Mouse (Mus musculus) intestine, embryonic 15.5 days (tissue): ENCODE results near the gene Msmo1. TPM values are rescaled to one million over a fixed set of nuclear protein-coding genes. Genes with fewer than 3 reads are reported as not detected.

Experiments used
- ATAC-seq: fragments of 200-750 bp; cut with Nextera tagmentation; 2 replicates; pipeline ENCODE4 v1.8.0; 2017; ENCODE audit warnings: moderate TSS enrichment, moderate library complexity
- H3K27ac ChIP-seq: fragments of 300-500 bp; sonication (generic); 2 replicates; pipeline ENCODE4 v1.5.1; 2015; ENCODE audit warnings: mild to moderate bottlenecking, inconsistent platforms
- H3K27me3 ChIP-seq: fragments of 300-500 bp; sonication (generic); replicated peaks from 2 replicates; pipeline ENCODE4 v1.6.1; 2015; ENCODE audit warnings: inconsistent platforms
- H3K36me3 ChIP-seq: fragments of 300-500 bp; sonication (generic); 2 replicates; pipeline ENCODE4 v1.6.1; 2015; ENCODE audit warnings: inconsistent platforms
- H3K4me1 ChIP-seq: fragments of 300-500 bp; sonication (generic); replicated peaks from 2 replicates; pipeline ENCODE4 v1.6.1; 2015; ENCODE audit warnings: inconsistent platforms
- H3K4me2 ChIP-seq: fragments of 300-500 bp; sonication (generic); replicated peaks from 2 replicates; pipeline ENCODE4 v1.6.1; 2015; ENCODE audit warnings: mild to moderate bottlenecking, inconsistent platforms
- H3K4me3 ChIP-seq: fragments of 300-500 bp; sonication (generic); replicated peaks from 2 replicates; pipeline ENCODE4 v1.5.1; 2015; ENCODE audit warnings: inconsistent platforms
- H3K9ac ChIP-seq: fragments of 300-500 bp; sonication (generic); 2 replicates; pipeline ENCODE4 v1.6.1; 2015; ENCODE audit warnings: inconsistent platforms
- H3K9me3 ChIP-seq: fragments of 300-500 bp; sonication (generic); 2 replicates; pipeline ENCODE4 v1.6.1; 2016; ENCODE audit warnings: inconsistent platforms
- WGBS: fragments of 180-500 bp; shearing (Covaris S2); methylation state at CpG from one replicate; pipeline ENCODE4 v1.1.7; 2015; 5-methylcytosine and 5-hydroxymethylcytosine counted together
- polyA plus RNA-seq: library from polyadenylated mRNA; unstranded; fragments of >200 nt; fragmentation: Nextera tagmentation; extraction: Ambion mirVana; gene quantifications from 2 replicates; pipeline ENCODE4 v1.2.1, GENCODE M21; 2015

Msmo1 gene
- polyA plus RNA-seq, result 193 and 213 TPM in 2 replicates

- Histone ChIP-seq H3K9ac (peak within 1 kb of the TSS; percentile 49), H3K27ac (peak within 1 kb of the TSS; percentile 53; the same call in 1 of the 2 replicates), H3K27me3 (no peaks in the 10 kb centered on the region), H3K36me3 (no peaks in the 10 kb centered on the region; the same call in 1 of the 2 replicates), H3K4me3 (peak within 1 kb of the TSS; percentile 50), H3K4me2 (peak within 1 kb of the TSS; percentile 59), H3K4me1 (peaks cover 7% of the 10 kb centered on the region; the same call in 1 of the 2 replicates), H3K9me3 (no peaks in the 10 kb centered on the region)
- under 1% methylated on average over 60 of the region's 60 CpGs for WGBS
- ATAC-seq, result peak; percentile 99
Observed at GRCm38 (mm10) chr8:64733271-64733943, at the start of gene Msmo1. TSS of gene Msmo1 (minus strand) at chr8:64733792.

- WGBS, result 79% methylated on average over 6 of the region's 6 CpGs
- no peaks in the 10 kb centered on the region for H3K4me1 ChIP-seq
- no peak overlapping the region for H3K9ac ChIP-seq
- H3K27me3 ChIP-seq, result no peaks in the 10 kb centered on the region
- H3K9me3 ChIP-seq, result no peaks in the 10 kb centered on the region
- H3K4me3 ChIP-seq, result no peak overlapping the region
- ATAC-seq, result no peak
- no peak overlapping the region for H3K27ac ChIP-seq
- no peak overlapping the region for H3K4me2 ChIP-seq
- H3K36me3 ChIP-seq, result no peaks in the 10 kb centered on the region
Observed at GRCm38 (mm10) chr8:64781947-64782346, 48.4 kb upstream of the Msmo1 start.

GRCm38 (mm10) chr8:64777925-64778324 lies 44.3 kb upstream of the Msmo1 start:
- WGBS, result 63% methylated on average over 9 of the region's 9 CpGs
- H3K4me2 ChIP-seq, result no peak overlapping the region
- no peaks in the 10 kb centered on the region for H3K4me1 ChIP-seq
- peak; percentile 65 for ATAC-seq
- H3K4me3 ChIP-seq, result no peak overlapping the region
- H3K27me3 ChIP-seq, result no peaks in the 10 kb centered on the region
- no peak overlapping the region for H3K27ac ChIP-seq
- no peaks in the 10 kb centered on the region for H3K36me3 ChIP-seq
- H3K9me3 ChIP-seq, result no peaks in the 10 kb centered on the region
- H3K9ac ChIP-seq, result no peak overlapping the region

- H3K4me3 ChIP-seq, result no peak overlapping the region
- H3K9ac ChIP-seq, result no peak overlapping the region
- H3K27ac ChIP-seq, result no peak overlapping the region
- no peak for ATAC-seq
- no peaks in the 10 kb centered on the region for H3K4me1 ChIP-seq
- H3K4me2 ChIP-seq, result no peak overlapping the region
- no peaks in the 10 kb centered on the region for H3K27me3 ChIP-seq
- no peaks in the 10 kb centered on the region for H3K36me3 ChIP-seq
- WGBS, result 89% methylated on average over 6 of the region's 6 CpGs
- H3K9me3 ChIP-seq, result no peaks in the 10 kb centered on the region
Observed at GRCm38 (mm10) chr8:64774136-64774535, 40.5 kb upstream of the Msmo1 start.

DNA sequence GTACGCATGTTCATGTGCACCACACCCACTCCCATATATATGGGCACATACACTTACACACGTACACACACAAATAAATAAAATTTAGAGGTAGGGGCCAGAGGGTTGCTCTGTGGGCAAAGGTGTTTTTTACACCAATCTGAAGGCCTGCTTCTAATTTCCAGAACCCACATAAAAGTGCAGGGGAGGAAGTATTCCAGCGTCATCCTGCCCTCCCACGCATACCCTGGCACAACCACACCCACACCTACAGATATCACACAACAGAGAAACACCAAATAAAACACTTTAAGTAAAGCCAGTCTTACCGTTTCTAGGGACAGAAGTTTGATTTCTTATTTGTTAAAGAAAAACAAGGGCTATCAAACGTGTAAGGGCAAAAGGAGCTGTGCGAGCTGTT lies 37.2 kb upstream of the Msmo1 start:
- Histone ChIP-seq H3K4me2 (no peak overlapping the region), H3K36me3 (no peaks in the 10 kb centered on the region), H3K9me3 (no peaks in the 10 kb centered on the region), H3K9ac (no peak overlapping the region), H3K27ac (no peak overlapping the region), H3K4me1 (no peaks in the 10 kb centered on the region), H3K4me3 (no peak overlapping the region), H3K27me3 (no peaks in the 10 kb centered on the region)
- WGBS, result 85% methylated on average over 7 of the region's 7 CpGs
- ATAC-seq, result no peak

DNA sequence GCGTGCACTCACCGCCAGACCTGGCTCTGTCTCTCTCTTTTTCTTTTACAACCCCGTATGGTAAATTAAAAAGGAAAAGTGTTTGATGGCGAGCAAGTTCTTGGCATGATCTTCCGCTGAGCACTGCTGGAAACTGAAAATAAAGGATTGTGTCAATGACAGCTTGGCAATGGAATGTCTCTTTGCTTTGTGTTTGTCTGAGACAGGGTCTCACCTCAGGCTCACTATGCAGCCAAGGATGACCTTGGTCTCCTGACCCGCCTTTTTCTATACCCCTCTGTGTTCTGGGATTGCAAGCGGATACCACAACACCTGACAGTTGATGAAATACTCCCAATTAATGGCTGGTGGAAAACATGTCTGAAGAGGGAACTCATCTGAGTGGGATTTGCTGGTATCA lies 36.0 kb upstream of the Msmo1 start:
- Histone ChIP-seq H3K27ac (no peak overlapping the region), H3K4me1 (no peaks in the 10 kb centered on the region), H3K4me3 (no peak overlapping the region), H3K27me3 (no peaks in the 10 kb centered on the region), H3K36me3 (no peaks in the 10 kb centered on the region), H3K9ac (no peak overlapping the region), H3K4me2 (no peak overlapping the region), H3K9me3 (no peaks in the 10 kb centered on the region)
- no peak for ATAC-seq
- 77% methylated on average over 7 of the region's 7 CpGs for WGBS

DNA sequence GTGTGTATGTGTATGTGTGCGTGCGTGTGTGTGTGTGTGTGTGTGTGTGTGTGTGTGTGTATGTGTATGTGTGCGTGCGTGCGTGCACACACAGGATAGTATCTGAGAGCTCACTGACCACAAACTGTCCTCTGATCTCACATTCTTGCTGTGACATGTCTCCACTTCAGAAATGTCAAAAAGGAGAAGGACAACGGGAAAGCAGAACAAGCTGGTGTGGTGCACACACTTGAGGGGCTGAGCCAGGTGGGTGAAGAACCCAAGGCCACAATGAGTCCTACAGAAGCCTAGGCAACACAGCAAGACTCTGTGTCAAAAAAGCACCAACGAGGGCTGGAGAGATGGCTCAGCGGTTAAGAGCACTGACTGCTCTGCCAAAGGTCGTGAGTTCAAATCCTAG lies 35.1 kb upstream of the Msmo1 start:
- H3K9ac ChIP-seq, result no peak overlapping the region
- no peaks in the 10 kb centered on the region for H3K9me3 ChIP-seq
- WGBS, result 80% methylated on average over 7 of the region's 9 CpGs
- no peak overlapping the region for H3K4me2 ChIP-seq
- no peak overlapping the region for H3K4me3 ChIP-seq
- no peak for ATAC-seq
- H3K36me3 ChIP-seq, result no peaks in the 10 kb centered on the region
- no peak overlapping the region for H3K27ac ChIP-seq
- no peaks in the 10 kb centered on the region for H3K27me3 ChIP-seq
- H3K4me1 ChIP-seq, result no peaks in the 10 kb centered on the region

- H3K36me3 ChIP-seq, result no peaks in the 10 kb centered on the region
- H3K27me3 ChIP-seq, result no peaks in the 10 kb centered on the region
- H3K9me3 ChIP-seq, result no peaks in the 10 kb centered on the region
- 95% methylated on average over 9 of the region's 9 CpGs for WGBS
- no peak overlapping the region for H3K4me2 ChIP-seq
- no peak overlapping the region for H3K27ac ChIP-seq
- H3K9ac ChIP-seq, result no peak overlapping the region
- no peak overlapping the region for H3K4me3 ChIP-seq
- no peak for ATAC-seq
- H3K4me1 ChIP-seq, result no peaks in the 10 kb centered on the region
Observed at GRCm38 (mm10) chr8:64767047-64767446, 33.5 kb upstream of the Msmo1 start.

DNA sequence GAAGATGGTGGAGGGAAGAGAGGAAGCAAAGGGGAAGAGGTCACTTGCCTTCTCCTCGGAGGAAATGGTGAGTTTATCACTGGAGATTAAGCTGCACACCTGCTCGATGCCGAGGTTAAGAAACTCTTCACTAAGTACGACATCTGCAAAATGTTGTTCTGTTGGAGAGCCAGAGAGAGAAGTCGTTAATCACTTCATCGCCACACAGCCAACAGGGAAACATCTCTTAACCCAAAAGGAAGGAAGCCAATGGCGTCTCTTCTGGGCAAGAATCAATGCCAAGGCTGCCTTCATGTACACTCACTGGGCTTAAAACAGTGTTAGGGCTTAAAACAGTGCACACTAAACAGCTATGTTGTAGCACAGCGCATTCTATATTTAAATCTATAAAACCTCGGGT lies 30.5 kb upstream of the Msmo1 start:
- Histone ChIP-seq H3K4me2 (no peak overlapping the region), H3K9me3 (no peaks in the 10 kb centered on the region), H3K9ac (no peak overlapping the region), H3K4me1 (no peaks in the 10 kb centered on the region), H3K27ac (no peak overlapping the region), H3K4me3 (no peak overlapping the region), H3K36me3 (no peaks in the 10 kb centered on the region), H3K27me3 (no peaks in the 10 kb centered on the region)
- no peak for ATAC-seq
- WGBS, result 57% methylated on average over 9 of the region's 9 CpGs

DNA sequence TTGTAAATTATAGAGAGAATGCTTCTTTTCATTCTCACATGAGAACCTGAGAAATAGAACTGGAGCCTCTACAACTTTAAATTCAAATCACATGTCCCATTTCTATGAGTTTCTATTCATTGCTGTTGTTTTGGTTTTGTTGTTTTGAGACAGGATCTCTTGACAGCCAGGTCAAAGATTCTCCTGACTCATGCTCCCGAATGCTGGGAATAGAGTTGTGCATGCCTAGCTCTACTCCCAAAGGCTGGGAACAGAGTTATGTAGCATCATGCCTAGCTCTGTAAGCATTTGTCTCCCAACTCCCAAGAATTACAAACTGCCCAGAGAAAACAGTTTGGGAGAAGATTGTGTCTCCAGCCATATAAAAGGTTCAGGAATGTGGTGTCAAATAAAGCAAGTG lies 29.2 kb upstream of the Msmo1 start:
- Histone ChIP-seq H3K4me2 (no peak overlapping the region), H3K9me3 (no peaks in the 10 kb centered on the region), H3K4me1 (no peaks in the 10 kb centered on the region), H3K27me3 (no peaks in the 10 kb centered on the region), H3K27ac (no peak overlapping the region), H3K9ac (no peak overlapping the region), H3K4me3 (no peak overlapping the region), H3K36me3 (peaks cover 5% of the 10 kb centered on the region; the same call in 1 of the 2 replicates)
- no peak for ATAC-seq
- WGBS, result 81% methylated on average over 1 of the region's 1 CpGs

DNA sequence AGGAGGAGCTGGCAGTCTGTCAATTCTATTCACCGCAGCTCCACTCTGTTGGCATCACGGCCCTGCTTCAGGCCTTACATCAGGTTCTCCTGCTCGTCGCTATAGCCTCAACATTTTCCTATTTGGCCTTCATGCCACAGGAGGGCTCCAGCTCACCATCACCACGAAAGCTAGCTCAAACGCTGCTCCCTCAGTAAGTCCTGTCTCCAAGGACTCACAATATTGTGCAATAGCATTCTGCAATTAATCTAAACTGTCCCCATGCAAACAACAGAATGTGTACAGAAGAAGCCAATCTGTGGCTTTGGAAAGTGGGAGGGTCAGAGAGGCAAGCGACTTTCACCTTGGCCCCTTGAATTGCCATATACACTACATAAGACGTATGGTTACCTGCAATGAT lies 27.8 kb upstream of the Msmo1 start:
- no peaks in the 10 kb centered on the region for H3K4me1 ChIP-seq
- H3K4me2 ChIP-seq, result no peak overlapping the region
- H3K9me3 ChIP-seq, result no peaks in the 10 kb centered on the region
- peak; percentile 74 for ATAC-seq
- peaks cover 5% of the 10 kb centered on the region; the same call in 1 of the 2 replicates for H3K36me3 ChIP-seq
- H3K9ac ChIP-seq, result no peak overlapping the region
- H3K27me3 ChIP-seq, result no peaks in the 10 kb centered on the region
- no peak overlapping the region for H3K27ac ChIP-seq
- 73% methylated on average over 8 of the region's 8 CpGs for WGBS
- no peak overlapping the region for H3K4me3 ChIP-seq

DNA sequence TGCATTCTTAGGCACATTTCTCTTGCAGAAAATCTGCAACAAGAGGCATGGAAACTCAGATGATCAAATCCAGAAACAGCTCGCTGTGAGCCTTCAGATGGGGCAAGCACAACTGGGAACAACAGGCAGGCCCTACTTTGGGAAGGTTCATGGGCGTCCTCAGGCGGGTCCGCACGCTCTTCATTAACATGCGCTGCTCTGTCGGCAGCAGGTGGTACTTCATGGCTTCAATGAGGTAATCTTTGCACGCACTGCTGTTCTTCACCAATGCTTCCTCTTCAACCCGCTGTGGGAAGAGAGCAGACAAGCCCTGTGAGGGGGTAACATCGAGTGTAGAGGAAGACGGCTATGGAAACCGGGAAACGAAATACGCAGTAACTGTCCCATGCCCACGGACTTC lies 24.4 kb upstream of the Msmo1 start:
- no peak overlapping the region for H3K27ac ChIP-seq
- peaks cover 5% of the 10 kb centered on the region; the same call in 1 of the 2 replicates for H3K36me3 ChIP-seq
- no peak overlapping the region for H3K4me2 ChIP-seq
- H3K9me3 ChIP-seq, result no peaks in the 10 kb centered on the region
- WGBS, result 94% methylated on average over 15 of the region's 15 CpGs
- H3K4me3 ChIP-seq, result no peak overlapping the region
- no peaks in the 10 kb centered on the region for H3K27me3 ChIP-seq
- no peak overlapping the region for H3K9ac ChIP-seq
- ATAC-seq, result no peak
- H3K4me1 ChIP-seq, result no peaks in the 10 kb centered on the region
